Mouse (Mus musculus) ovary, postnatal 14 days (tissue): ENCODE data around the gene Emsy.

Source experiments
- DNase-seq: peaks from one replicate; pipeline ENCODE4 v3.0.0; 2022; ENCODE audit warnings: low spot score

Emsy gene

DNA sequence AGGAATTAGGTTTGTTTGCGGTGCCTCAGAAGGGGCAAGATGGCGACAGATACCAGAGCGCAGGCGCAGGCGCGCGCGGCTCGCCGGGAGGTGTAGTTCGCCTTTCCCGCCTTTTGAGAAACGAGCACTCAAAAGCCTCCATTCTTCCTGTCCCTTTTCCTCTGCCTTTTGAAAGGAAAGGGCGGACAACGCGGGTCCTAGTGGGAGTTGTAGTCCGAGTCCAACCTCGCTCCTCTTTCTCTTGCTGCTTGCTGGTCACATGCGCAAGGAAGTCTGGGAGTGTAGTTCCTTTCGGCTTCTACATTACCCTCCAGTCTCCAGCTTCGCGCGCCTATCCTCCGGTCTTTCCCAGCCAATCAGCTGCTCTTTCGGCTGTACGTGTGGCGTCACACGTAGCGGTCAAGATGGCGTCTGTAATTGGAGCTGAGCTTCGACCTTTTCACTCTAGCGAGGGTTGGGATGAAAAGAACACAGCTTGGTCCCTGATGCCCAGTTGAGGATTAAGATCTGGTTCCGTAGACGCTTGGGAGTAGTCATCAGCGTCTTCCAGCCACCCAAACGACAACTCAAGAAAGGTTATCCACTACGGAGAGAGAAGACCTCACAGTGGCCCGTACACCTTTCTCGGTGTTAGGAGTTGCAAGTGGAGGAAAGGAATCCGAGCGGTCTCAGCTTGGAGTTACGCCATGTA is at the start of gene Emsy:
TSS of gene Emsy (minus strand) at position 253 of the 691 bp plus-strand sequence.
- DNase-seq = peak; percentile 80

DNA sequence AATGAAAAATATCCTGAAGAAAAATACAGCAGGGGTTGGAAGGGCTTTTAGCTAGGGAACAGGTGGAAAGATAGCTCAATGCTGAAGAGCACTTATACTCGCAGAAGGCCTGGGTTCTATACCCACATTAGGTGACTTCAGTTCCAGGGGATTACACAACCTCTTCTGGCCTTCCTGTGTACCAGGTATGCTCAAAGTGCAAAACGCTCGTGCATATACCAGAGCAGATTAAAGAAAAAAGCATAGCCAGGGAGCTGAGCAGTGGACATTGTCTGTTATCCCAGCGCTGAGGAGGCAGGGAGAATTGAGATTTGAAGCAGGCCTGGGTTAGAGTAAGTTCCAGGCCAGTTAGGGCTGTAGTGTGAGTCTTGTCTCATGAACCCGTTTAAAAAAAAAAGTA is 47.7 kb upstream of the Emsy start:
- DNase-seq = no peak

DNA sequence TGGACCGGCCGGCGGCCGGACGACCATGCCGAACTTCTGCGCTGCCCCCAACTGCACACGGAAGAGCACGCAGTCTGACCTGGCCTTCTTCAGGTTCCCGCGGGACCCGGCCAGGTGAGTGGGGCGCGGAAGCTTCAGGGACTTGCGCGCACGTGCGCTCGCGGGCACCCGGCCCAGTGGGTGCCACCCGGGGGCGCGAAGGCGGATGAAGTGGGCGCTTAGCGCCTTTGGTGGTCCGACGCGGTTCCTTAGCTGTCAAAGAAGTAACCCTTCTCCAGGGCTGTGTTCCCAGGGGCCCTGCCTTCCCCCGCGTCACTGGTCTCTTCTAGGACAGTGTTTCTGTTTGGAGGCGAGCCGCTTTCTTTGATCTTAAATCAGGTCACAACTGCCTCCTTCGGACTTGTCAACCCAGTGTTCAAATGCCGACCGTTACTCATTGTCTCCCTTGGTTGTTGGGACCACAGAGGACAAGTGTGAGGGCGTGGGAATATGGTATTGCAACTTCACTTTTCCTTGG is 46.8 kb upstream of the Emsy start:
- DNase-seq = no peak

DNA sequence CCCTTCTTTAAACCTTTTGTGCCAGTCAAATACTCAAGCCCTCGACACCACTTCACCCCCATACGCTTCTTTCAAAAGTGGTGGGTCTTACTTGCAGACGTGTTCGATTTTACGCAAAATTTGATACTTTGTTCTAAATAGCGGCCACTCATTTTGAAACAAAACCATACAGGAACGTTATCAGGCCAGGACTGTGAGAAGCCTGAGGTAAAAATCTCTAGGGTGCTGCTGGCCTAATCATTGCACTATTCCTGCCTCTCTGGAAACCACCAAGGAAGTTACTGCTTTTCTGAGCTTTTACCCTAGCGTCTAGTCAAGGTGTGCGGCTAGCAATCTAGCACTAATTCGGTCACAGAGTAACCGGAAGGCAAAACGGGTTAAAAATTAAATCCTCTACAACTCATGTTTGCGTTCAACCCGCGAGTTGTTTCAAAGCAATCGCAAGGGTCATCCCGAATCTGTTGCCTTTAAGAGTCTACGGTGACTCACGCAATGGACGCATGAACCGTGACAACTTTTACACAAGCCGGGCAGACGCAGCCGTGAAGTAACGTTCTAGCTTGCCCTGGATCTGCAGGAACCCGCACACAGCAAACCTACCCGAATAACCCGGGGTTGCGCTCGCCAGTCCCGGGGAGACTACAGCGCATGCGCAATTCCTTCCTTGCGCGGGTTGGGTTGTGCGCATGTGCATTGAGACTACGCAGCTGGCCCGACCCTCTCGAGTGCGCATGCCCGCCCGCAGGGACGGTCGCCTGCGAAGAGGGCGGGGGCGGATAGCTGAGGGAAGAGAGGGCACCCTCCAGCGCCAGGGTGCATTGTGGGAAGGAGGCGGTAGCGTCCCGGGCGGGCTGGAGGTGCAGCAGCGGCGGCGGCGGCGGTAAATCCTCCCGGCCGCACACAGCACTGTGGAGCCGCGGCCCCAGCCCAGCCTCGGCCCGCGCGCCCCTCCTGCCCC is 46.0 kb upstream of the Emsy start, which contains the start of gene Thap12:
TSS of gene Thap12 (plus strand) at position 821 of the 958 bp plus-strand sequence.
- peak; percentile 99 for DNase-seq

DNA sequence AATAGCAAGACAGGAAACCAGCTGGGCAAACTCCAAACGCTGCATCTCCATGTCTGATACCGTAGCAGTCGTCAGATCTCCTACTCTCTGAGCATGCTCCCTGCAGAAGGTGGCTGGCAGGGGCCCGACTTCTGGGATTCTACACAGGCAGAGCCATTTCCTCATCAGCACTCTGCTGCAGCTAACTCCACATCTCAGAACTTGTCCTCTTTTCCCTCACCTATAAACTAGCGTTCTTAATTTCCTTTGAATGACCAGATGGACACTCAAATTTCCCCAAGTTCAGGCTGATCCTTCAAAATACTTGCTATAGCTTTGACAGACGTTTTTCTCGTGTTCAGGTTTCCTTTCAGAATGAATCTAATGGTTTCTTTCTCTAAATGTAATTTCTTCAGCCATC is 45.2 kb upstream of the Emsy start:
- DNase-seq = no peak

DNA sequence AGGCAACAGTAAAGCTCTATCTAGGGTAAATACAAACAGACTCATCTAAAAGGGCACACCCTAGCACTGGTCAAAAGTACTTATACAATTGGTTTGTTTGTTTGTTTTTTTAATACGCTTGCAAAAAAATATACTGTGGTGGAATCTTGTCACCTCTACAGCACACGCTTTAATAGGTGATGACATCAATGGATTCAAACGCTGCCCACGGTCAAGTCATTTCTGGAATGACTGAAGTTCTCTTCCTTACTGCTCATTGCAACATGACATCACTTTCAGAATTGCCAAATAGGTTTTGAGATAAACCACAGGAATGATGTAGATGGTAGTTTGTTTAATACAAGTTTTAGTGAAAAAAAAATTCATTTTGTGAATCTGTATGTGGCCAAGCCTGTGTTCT is 42.0 kb upstream of the Emsy start:
- no peak for DNase-seq

DNA sequence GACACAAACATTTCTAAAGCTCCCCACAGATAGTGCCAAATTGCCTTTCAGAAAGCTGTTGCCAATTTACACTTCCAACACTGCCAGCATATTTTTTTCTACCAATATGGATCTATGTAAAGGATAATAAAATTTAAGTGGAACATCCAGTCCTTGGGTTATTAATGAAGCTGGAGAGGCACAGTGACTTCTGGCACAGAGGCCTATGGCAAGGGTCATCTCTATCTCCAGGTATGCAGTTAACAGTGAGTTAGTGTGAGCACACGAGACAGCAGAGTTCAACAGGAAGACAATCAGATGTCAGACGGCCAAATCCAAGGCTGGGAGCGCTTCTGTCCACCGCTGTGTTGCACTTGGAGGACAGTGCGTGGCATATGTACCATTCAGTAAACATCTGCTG is 41.5 kb upstream of the Emsy start:
- no peak for DNase-seq

DNA sequence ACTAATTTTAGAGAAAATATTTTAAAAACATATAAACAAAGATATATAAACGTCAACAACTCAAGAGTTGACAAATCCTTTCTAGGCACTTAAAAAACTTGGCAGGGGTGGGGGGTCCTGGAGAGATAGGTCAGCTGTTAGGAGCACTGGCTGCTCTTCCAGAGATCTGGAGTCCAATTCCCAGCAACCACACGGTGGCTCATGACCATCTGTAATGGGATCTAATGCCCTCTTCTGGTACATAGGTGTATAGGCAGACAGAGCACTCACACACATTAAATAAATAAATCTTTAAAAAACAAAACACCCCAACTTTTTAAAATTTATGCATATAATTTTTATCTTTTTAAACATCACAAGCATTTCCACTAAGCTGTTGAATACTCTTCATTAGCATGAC is 40.9 kb upstream of the Emsy start:
- DNase-seq = no peak

DNA sequence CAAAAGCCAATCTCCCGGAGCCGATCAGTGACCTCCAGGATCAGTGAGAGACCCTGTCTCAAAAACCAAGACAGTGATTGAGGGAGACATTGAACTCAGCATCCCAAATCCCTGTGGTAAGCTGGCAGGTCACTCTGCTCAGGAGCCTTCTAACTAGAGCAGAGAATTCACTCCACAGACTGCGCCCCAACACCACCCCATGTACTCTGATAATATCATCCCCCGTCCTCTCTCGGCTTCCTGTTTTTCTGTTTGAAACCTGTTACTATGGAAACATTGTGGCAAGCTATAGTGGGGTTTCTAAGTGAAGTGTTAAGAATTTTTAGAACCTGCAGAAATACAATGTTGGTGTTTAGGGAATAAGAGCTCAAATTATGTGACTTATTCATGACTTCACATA is 37.5 kb upstream of the Emsy start:
- DNase-seq = no peak

DNA sequence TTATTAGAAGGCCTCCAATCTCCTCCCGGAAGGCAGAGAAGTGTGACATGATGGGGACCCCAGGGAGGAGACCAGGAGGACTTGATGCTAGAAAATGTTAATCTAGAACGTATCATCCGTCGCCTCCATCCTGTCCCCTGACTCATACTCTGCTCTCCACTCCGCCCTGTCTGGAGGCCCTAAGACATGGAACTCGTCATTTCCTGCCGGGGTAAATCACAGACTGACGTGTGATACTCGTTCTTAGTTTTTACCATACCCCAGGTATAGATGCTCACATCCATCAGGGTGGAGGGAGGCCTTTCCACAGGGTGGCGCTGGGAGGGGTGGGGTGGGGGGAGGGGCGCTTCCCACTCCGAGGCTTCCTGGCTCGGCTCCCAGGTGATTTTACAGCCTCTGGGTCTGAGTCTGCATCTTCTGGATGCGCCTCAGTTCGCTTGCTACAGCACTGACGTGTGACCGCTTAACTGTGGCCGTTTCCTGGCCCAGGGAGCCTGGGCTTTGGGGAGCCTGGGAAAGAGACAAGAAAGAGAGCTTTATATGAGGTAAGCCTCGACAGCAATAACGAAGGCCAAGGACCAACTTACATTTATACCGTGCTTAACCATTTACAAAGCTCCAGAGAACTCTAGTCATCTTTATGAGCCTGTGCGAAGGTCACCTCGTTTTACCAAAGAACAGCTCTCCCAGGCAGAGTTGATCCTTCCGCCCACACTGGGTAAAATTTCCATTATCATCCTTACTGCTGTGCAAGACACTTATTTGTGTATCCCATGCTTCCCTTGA is 36.4 kb upstream of the Emsy start:
- no peak for DNase-seq

DNA sequence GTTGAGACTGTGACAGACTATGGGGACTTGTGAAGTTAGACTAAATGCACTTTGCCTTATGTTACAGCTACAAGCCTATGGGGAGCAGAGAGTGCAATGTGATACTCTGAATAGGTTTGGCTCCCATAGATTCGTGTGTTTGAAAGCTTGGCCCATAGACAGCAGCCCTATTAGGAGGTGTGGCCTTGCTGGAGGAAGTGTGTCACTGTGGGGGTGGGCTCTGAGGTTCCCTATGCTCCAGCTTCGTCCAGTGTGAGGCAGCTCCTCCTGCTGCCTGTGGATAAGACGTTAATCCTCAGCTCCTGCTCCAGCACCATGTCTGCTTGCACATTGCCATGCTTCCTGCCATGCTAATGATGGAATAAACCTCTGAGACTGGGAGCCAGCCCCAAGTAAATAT is 34.2 kb upstream of the Emsy start:
- DNase-seq = no peak

DNA sequence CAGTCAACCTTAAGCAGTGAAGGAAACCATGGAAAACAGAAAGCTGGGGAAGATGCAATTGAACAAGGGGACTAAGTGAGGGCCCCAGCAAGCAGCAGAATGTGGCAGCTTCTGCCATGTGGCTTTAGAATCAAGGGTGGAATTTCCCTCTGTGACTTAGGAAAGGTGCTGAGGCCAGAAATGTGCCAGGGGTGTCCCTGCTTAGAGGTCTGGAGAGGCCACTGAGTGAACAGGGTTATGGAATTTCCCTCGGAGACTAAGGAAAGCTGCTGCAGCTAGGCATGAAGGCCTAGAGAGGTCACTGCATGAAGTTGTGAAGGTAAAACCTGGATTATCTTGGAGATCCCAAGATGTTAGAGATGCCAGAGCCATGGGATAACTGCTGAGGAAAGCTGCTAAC is 33.5 kb upstream of the Emsy start:
- DNase-seq = no peak

DNA sequence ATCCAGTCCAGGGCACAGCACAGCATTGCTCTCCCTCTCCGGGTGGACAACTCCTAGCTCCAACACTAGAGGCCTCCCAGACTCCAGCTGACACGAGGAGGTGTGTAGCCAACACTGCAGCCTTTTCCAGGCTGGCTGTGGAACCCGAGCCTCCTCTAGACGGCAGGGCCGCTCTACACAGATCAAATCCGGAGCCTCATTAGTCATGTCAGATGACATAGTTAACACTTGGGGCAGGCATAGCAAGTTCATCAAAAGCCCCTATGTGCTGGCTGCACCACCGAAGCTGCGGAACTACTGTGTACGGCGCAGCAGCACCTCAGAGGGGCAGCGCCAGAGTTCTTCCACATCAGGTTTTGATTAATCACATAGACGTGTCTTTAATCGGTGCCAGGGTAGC is 29.3 kb upstream of the Emsy start:
- peak; percentile 29 for DNase-seq

DNA sequence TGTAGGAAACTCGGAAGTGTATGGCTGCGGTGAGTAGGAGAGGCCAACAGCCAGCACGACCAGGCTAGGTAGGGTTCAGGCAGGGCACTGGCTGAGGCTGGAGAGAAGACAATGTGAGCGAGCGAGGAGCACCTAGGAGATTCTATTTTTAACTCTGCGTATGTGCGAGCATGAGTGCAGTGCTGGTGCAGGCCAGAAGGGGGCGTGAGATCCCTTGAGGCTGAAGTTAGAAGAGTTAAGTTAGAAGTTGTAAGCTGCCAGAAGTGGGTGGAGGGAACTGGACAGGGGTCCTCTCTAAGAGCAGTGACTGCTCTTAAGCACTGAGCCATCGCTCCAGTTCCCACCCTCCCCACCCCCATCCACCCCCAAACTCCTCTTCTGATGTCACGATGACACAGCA is 26.2 kb upstream of the Emsy start:
- no peak for DNase-seq

DNA sequence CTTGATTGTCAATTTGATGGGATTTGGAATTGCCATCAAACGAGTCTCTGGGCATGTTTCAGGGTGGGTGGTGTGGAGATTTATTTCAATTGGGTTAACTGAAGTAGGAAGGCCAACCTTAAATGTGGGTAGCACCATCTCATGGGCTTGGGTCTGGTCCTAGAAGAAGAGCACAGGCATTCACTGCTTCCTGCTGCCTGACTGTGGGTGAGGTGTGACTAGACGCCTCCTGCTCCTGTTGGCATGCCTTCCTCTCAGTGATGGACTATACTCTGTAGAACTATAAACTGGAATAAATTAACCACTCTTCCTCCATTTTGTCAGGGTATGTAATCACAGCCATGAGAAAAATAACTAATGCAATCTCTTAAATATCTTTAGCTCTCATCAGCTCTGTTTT is 24.1 kb upstream of the Emsy start:
- no peak for DNase-seq

DNA sequence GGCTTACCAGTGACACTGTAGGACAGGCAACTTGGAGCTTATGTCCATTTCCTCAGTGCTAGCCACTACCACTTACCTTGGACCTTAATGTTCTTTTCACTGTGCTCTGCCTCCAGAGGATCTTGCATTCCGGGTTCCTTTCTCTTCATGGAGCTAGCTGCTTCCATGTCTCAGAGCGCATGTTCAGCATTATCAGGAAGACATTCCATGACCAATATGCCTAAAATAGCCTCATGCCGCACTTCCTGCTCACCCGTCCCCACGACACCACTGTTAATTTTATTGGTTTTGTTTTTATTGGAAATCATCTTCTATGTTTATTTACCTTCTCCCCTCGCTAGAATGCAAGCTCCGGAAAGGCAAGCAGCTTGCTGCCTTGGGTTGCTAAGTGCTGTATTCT is 21.9 kb upstream of the Emsy start:
- DNase-seq = no peak

DNA sequence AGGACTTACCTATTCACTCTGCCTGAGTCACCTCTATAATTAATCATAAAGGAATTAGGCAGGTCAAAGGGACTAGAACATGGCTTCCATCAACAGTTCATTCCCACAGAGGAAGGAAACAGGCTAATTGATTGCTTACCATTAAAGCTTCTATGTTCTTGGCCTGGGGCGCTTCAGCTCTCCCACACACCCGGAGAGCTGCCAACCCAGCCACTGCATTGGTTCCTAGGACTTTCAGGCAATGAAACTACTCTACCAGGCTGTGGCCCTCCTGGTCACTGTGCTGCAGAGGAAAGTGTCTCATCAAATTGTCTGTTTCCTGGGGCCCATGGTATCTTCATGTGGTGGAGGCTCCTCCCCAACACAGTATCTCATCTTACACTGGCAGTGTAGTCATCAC is 20.9 kb upstream of the Emsy start:
- no peak for DNase-seq

DNA sequence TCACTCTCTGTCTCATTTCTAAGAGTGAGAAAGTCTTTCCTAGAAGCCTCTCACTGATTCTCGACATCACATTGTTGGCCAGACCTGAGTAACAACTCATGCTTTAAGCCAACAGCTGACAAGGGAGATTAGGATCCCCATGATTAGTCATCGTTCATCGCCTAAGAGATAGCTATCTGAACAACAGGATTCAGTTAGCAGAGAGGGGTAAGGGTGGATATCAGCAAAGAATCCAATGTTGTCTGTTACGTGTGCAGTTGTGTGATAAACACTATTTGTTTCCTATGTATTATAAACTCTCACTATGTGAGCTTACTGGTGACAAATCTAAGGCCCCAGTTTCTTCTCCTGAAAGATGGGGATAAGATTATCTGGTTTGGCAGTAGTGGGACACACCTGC is 17.8 kb upstream of the Emsy start:
- no peak for DNase-seq

DNA sequence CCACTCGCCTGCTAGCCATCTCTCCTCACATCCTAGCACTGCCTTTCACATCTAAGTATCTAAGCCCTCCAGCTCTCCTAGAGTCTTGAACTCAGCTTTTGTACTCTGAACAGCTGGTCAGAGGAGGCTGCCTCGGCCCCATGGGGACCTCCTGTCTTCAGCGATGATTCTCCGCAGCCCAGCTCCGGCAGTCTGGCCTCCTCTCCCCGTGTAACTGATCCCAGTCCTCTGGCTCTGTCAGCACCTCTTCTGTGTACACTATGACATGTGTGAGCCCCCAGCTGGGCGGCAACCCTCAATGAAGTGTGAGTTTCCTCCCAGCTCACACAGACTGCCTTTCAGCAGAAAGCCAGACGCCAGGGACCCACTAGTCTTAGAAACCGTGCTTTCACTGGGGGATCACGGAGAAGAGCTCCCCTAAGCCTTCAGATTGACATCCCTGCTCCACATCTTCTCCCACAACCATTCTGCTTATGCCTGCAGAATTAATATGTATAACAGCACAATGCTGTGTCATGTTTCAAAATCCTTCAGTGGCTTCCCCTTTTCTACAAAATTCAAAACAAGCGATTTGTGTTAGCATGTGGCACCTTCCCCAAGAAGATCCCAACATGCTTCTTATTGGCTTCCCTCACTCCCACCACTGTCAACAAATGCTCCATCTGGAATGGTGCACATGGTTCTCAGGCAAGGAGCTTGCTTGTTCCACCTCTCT is 15.8 kb upstream of the Emsy start:
- no peak for DNase-seq

DNA sequence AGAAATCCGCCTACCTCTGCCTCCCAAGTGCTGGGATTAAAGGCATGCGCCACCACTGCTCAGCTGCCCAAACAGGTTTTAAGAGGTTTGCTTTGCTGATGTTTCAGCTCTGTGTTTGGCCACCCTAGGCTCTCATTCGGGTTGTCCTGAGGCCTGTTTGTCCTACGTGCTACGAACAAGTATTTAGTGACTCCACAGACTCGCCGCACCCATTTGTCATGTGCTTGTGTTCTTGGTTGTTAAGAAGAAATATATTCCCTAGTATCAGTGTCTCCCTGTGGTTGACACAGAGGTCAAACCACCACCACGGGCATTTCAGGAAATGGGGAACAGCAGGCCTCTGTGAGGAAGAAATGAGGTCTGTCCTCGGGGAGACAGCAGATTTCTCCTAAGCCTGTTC is 14.8 kb upstream of the Emsy start:
- DNase-seq = no peak

DNA sequence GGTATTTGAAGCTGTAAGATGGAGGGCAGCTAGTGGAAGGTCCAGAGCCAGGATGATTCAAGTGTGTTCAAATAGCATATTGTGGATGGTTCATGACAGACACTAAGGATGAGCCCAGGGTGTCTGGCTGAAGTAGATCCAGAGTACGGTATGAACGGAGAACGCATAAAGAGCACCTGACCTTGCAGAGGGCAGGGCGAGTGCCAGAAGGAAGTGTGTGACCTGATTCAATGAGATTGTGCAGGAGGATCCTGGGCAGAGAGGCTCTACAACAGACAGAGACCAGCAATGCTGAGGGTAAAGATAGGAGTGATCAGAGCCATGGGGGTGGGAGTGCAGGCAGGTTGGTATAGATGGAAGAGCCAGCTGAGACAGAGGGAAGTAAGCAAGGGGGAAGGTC is 14.2 kb upstream of the Emsy start:
- DNase-seq = no peak
